Mouse (Mus musculus): ENCODE measurements around the gene Drd2.

Drd2 gene

DNA sequence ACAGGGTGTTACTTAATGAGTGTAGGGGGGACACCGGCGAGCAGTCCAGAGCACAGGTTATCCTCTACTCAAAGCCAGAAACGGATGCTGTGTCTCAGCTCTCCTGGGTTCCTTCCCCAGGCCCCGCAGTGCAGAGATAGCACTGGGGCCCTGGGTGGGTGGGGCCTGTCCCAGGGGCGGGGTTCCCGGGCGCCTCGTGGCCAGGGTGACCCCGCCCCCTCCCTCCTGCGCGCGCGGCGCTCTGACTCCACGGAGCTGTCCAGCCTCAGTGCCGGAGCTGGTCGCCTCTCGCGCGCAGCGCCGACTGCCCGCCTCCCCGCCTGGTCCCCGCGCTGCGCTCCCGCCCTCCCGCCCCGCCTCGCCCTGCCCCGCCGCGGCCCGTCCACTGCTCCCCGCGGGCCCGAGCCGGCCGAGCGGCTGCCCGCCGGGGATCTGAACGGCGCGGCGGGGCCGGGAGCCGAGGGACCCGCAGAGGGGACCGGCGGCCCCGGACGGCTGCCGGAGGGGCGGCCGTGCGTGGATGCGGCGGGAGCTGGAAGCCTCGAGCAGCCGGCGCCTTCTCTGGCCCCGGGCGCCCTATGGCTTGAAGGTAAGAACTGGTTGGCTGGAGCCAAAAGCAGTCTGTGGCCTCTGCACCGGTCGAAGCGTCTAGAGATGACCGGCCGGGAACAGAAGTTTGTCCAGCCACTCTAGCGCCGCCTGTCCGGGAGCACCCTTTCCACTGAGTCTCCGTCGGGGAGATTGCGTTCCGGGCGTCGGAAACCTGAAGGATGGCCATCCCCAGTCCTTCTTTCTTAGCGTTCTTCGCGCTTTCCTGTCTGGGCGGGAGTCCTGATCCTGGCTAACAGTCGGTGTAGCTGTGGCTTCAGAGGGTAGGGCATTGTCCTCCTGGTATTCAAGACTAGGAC is at the start of gene Drd2:
Gene Drd2, plus strand, starts transcription at position 492 of the 908 bp plus-strand sequence.
- DNase-seq (ENCODE audit: low read depth in 1 of 2, low spot score in 2 of 2): no peak

DNA sequence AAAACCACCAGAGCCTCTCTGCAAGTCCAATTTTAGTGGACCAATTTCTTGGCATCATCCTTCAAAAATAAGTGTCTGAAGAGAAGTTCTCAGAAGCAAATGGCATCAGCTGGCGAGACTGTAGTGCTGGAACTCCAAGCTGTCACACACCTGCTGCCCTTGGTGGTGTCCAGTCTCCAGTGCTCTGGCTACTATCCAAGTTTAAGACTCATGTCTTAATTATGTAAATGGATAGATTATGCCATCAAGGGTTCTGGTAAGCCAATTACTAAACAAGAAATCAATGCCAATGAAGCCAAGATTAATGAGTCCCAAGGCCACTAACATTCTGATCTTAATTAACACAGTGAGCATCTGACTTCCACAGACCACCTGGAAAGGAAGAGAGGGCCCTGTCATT is 45.3 kb upstream of the Drd2 start:
- no peak for DNase-seq (ENCODE audit: low read depth in 1 of 2, low spot score in 2 of 2)

DNA sequence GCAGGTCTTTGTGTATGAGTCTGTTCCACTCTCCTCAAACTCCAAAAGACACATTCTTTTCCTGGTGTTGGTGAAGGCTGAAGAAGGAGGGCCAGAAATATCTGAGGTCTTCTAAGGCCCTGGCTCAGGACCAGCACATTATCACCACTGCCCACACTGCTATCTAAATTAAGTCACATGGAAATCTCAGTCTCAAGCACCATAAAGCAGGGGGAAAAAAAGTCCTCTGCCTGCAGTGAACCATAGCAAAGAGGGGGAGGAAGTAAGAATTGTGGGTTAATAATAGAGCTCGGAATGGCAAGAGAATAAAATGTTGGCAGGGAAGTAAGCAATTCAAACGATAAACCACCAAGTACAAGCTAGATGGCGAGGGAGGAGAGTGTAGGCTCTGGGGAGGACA is 32.9 kb upstream of the Drd2 start:
- no peak for DNase-seq (ENCODE audit: low read depth in 1 of 2, low spot score in 2 of 2)

DNA sequence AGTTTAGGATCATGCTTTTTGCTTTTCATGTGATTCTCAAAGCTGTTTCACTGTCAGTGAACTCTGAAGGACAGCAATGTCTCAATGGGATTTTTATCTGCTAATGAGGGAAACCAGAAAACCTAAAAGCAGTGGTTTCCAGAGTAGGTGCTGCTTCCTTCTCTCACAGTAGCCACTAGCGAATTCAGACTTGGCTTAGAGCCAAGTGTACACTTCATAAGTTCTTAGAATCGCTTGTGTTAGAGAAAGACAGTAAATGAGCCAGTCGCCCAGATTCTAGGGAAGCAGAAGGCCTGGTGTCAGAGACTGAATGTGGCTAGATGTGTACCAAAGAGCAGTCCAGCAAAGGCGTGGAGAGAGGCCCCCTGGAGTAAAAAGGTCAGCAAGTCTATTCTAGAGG is 29.6 kb upstream of the Drd2 start:
- no peak for DNase-seq (ENCODE audit: low read depth in 1 of 2, low spot score in 2 of 2)

DNA sequence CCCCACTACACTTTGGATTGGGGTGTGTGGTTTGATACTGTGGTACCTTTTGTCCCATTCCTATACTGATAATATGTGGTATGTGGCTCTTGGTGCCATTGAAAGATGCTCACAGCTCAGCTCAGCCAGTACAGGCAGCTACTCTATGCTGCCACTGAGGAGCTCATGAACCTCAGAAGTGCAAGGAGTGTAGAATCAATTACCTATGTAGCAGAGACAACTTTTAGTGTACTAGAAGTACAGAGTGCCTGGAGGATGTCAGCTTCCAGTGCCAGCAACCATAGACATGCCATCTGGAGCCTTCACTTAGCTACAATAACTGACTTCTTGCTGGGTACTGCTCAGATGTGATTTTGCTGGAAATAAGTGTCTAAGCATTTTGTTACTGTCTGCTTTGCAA is 21.8 kb upstream of the Drd2 start:
- DNase-seq (ENCODE audit: low read depth in 1 of 2, low spot score in 2 of 2): no peak

DNA sequence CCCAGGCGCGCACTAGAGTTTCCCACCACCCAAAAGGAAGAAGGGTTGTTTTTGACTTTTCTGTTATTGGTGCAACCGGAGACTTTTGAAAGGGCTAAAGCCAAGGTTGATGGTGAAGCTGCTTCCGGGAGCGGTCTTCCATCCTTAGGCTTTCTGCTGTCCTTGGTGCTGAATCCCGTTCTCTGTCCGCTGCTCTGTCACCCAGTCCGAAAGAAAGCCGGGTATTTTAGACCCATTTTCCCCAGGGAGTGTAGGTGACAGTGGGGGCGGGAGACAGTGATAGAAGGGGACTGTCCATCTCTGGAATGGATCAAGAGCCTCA is 578 bp downstream of the Drd2 start:
- no peak for DNase-seq (ENCODE audit: low read depth in 1 of 2, low spot score in 2 of 2)

DNA sequence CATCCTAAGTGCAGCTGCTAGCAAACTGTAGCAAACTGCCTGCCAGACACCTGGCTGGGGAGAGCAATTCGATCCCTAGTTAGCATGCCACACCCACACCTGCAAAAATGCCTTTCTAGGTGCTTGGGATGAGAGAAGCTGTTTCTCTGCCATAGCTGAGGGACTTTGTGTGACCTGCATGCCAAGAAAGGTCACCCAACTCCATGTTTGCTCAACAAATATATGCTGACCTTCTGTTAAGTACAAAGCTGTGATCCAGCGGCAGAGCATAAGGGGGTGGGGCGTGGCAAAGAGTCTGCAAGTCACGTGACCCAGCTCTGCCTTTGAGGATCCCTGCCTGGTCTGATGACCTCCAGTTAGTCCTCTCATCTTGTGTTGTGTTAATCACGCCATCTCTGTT is 25.3 kb downstream of the Drd2 start:
- DNase-seq (ENCODE audit: low read depth in 1 of 2, low spot score in 2 of 2): no peak

DNA sequence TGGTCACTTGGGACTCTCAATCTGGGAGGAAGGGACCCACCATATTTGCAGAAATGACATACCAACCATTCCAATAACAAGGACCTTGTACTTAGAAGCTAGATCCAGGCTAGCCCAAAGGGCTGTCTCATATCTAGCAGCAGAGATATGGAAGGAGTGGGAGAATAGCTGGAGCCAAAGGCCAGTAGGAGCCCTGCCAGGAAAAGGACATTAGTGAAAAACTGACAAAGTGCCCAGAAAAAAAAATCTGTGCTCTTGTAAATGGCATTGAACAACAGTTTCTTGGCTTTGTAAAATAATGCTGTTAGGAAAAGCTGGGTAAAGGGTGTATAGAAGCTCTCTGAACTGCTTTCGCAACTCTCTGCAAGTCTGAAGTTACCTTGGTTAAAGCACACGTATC is 33.5 kb downstream of the Drd2 start:
- DNase-seq (ENCODE audit: low read depth in 1 of 2, low spot score in 2 of 2): no peak

DNA sequence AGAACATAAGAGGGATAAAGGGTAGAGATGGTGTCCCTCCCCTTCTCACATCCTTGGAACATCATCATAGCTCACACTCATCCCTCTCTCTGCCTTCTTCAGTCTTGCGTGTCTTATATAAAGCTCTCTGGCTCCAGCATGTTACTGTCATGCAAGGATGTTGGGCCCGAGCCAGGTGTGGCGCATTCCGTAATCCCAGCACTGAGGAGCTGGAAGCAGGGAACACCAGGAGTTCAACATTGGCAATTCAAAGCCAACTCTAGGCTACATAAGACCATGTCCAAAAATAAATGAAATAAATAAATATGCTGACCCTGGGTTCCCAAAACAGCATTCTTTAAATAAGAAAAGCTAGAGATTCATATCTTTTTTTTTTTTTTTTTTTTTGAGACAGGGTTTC is 39.5 kb downstream of the Drd2 start:
- DNase-seq (ENCODE audit: low read depth in 1 of 2, low spot score in 2 of 2): no peak

DNA sequence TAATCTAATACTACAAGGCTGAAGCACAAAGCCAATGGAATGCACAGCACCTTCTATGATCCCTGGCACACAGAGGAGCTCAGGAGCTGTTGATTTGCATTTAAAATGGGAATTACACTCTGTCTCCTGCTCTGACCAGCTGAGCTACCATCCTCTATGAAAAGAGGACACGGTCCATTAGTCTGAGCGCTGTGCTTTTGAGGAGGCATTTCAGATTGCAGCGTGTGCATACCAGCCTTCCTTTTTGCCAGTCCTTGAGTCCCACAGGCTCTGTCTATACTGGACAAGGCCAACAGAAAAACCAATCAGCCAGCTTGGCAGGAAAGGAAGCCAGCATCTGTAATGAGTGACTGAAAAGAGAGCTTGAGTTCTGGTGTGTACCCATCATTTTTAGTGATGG is 43.6 kb downstream of the Drd2 start:
- DNase-seq (ENCODE audit: low read depth in 1 of 2, low spot score in 2 of 2): no peak

DNA sequence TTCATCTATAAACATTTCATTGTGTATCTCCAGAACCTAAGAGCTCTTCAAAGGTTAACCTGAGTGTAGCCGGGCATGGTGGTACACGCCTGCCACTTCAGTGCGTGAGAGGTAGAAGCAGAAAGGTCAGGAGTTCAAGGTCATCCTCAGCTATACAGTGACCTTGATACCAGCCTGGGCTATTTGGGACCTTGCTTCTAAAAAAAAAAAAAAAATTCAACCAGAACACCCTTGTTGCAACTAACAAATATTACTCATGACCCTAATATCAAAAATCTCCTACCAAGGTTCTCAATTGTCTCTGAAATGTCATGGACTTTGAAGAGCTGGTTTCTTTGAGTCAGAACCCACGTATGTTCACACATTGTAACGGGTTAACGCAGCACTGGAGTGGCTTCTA is 44.4 kb downstream of the Drd2 start:
- no peak for DNase-seq (ENCODE audit: low read depth in 1 of 2, low spot score in 2 of 2)

DNA sequence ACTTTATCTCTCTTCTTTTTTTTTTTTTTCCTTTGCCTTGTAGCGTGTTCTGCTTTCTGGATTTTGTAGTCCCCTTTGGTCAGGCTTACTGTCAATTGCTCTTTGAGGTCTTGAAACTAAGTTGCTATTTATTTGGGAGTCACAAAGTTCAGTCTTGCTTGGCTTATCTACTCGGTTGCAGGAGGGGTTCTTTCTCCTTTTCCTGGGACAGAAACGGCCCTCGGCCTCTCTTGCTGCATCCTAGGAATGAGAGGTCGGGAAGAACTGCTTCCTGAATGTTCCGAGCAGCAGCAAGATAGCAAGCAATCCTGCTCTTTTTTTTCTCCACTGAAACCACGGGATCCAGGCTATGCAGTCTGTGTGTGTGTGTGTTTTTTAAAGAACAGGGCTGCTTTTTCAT is 44.9 kb downstream of the Drd2 start:
- DNase-seq (ENCODE audit: low read depth in 1 of 2, low spot score in 2 of 2): no peak

DNA sequence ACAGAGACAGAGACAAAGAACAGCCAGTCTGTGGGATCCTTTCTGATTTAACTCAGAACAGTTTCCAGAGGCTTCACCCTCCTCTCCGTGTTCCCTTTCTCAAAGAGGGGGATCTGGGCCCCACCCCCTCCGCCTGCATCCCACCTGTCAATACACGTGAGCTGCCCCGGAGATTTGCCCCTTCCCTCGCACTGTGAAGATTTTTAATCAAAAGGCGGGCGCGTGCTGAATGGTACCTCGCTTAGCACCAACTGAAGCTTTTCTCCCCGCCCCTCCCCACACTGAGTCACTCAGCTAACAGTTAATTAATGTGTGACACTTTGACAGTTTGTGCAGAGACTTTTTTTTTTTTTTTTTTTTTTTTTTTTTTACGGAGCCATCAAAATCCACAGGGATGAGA is 45.7 kb downstream of the Drd2 start:
- DNase-seq (ENCODE audit: low read depth in 1 of 2, low spot score in 2 of 2): no peak

DNA sequence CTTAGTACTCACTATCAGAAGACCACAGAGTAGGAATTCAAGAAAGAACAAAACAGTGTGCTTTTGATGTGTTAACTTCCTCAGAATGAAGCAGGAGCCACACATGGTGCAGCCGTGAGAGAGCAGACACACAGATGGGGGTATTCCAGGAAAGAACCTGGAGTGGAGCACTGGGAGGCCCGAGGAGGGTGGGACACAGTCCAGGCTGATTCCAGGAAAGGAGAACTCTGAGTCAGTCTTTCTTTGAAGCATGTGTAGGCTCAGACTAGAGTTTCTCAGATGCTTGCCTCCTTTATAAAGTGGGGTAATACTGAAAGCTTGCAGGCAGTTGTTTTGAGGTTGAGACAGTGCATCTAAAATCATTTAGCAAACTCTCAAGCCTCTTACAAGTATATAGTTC is 51.8 kb downstream of the Drd2 start:
- no peak for DNase-seq (ENCODE audit: low read depth in 1 of 2, low spot score in 2 of 2)

DNA sequence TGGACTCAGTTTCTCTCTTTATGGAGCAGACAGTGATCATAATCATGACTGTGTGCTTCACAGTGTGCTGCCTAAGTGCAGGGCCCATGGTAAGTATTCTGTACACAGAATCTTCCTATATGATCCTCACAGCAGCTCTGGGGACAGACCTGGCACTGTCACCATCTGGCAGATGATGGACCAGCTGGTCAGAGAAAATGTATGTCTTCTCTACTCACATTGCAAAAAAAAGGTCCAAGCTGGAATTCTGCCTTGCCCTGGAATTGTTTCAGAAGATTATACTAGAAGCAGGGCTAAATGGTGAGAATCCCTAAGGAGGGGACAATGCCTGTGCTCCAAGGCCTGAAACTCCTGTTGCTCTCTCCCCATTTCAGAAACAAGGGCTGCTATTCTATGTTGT is 55.6 kb downstream of the Drd2 start:
- DNase-seq (ENCODE audit: low read depth in 1 of 2, low spot score in 2 of 2): no peak

DNA sequence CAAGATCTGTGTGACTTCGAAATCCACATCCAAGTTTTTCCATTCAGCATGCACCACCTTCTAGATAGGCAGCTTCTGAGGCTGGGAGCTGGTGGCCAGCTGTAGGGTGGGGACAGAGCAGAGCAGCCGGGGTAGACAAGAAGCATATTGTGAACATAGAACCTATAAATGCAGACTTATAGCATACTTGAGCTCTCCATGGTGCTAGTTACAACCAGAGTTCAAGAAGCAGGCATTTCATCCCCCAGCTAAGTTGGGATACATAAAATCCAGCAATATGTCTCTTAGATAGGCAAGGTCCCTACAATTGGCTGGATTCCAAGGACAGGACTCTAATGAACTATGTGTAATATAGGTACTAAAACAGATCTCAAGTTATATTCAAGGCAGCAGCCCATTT is 63.3 kb downstream of the Drd2 start:
- no peak for DNase-seq (ENCODE audit: low read depth in 1 of 2, low spot score in 2 of 2)

DNA sequence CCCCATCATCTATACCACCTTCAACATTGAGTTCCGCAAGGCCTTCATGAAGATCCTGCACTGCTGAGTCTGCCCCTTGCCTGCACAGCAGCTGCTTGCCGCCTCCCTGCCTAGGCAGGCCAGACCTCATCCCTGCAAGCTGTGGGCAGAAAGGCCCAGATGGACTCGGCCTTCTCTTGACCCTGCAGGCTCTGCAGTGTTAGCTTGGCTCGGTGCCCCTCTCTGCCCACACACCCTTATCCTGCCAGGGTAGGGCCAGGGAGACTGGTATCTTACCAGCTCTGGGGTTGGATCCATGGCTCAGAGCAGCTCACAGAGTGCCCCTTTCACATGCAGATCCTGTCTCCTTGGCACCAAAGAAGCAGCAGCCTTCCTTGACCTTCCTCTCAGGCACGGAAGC is 66.6 kb downstream of the Drd2 start:
- DNase-seq (ENCODE audit: low read depth in 1 of 2, low spot score in 2 of 2): no peak

DNA sequence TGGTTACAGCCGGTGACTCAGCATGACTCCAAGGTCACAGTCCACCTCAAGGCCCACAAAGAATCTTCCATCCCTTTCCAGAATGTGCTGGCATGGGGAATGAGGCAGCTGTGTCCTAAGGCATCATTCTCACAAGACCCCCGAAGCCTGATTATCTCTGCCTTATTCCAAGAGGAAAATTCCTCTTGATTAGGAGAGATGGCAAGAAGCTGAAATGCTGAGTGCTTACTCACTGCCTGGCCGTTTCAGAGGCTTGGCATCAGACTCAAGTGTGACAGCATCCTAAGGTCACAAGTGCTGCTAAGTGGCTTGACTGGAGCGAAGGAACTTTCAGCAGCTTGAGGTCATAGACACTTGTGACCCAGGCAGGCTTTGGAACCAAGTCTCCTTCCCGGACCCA is 70.2 kb downstream of the Drd2 start:
- no peak for DNase-seq (ENCODE audit: low read depth in 1 of 2, low spot score in 2 of 2)

DNA sequence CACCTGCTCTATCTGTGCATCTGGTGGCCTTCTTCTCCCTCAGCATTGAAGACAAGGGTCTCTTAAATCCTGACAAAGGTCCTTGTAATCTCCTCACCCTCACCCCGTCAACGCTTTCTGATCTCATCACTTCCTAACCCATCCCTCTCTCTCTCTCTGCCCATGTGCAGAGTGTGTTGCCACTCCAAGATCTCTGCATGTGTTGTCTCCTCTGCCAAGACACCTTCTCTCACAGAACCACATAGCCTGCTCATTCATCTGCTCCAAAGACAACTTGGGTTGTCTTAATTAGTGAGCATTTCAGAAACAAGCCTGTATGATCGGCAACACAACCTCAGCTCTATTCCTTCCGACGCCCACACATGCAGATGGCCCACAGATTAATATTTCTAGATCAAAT is 83.4 kb downstream of the Drd2 start:
- no peak for DNase-seq (ENCODE audit: low read depth in 1 of 2, low spot score in 2 of 2)

DNA sequence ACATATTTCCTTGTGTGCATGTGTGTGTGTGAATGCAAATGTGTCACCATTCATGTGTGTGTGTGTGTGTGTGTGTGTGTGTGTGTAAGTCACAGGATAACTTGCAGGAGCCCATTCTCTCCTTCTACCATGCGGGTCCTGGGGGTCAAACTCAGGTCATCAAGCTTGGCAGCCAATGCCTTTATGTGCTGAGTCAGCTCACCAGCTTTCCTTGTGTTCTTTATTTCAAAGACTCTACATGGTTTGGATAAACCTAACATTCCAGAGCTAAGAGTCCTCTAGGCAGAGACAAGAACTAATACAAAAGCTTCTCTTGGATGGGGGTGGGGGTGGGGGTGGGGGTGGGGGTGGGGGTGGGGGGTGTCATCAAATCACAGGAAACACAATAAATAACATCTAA is 85.2 kb downstream of the Drd2 start:
- DNase-seq (ENCODE audit: low read depth in 1 of 2, low spot score in 2 of 2): no peak

DNA sequence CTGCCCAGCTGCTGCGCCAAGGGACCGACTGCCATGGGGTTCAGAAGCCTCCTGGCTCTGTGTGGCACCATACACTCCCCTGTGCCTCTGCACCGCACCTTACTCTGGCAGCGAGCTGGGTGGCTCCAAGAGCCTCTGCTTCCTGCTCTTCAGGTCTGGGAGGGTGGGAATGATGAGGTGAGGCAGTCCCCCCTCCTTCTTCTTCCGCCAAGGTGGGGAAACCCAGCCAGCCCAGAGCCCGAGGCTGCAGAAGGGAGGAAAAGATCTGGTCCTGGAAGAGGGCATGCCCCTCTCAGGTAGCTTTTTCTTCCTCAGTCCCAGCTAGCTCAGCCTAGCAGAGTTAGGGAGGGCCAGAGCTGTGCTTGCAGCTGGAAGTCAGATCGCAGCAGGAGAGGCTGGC is 86.5 kb downstream of the Drd2 start, which contains the start of gene Ankk1:
Gene Ankk1, minus strand, starts transcription at position 101 of the 400 bp plus-strand sequence.
- no peak for DNase-seq (ENCODE audit: low read depth in 1 of 2, low spot score in 2 of 2)

DNA sequence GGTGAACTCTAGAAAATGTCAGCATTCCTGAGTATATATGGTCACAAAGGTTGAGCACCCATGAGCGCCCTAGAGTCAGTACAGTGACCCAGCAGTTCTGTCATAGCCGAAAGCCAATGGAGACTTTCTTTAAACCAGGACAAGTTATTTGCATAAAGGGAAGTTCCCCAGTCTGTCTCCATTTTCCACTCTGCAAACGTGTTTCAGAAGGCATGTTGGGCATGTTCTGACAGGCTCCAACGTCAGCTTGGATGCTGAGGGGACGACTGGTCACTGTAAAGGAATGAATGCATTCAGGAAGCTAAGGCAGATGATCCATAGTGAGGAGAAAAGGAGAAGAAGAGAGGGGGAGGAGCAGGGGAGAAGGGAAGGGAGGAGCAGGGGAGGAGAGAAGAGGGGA is 87.1 kb downstream of the Drd2 start:
- no peak for DNase-seq (ENCODE audit: low read depth in 1 of 2, low spot score in 2 of 2)

DNA sequence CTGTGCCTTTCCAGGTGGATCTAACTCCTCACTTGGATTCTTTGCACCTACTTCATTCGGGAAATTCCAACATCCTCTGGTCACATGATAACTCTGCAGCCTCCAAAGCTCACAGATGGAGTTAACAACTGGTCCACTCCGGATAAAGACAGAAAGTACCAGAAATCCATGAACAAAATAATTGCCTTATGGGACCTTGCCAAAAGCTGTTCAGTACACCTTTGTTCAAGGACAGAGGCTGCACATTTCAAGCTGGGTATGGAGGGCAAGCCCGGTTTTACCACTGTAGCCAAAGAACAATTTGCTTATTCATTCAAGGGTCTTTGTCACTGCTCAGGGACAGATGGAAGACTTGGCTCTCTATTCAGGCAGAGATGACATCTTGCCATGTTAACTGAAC is 102.2 kb downstream of the Drd2 start:
- DNase-seq (ENCODE audit: low read depth in 1 of 2, low spot score in 2 of 2): no peak
